26 mouse cellular contexts compared by ENCODE assay signal in the genomic region with DNA sequence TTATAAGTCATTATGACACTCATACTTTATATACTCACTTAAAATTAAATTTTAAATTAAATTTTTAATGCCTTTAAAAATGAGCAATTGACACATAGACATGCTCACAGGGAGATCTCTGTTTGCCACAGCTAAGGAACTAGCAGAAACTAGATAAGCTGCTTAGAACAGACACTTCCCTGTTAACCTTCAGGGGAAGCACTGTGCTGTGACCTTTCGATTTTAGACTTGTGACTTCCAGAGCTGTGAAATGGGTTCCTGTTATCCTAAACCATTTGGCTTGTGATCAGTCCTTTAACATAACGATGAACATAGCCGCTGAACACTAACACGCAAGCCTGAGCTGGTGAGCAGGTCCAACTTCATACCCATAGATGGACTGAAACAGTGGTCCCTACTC.
"Had no signal": no experiment of that assay in that cellular context is flagged by ENCODE, and none has a peak within 500 bp of the region (broad histone marks: within the 10 kb centered on the region; RNA-seq: fewer than 3 reads in every experiment).

No protein-coding gene starts in this region.

- H3K27me3 ChIP-seq: heart, embryonic 12.5 days; hindbrain, embryonic 12.5 days; intestine, embryonic 15.5 days; limb, embryonic 12.5 days; liver, embryonic 12.5 days had no signal

- H3K4me1 ChIP-seq: heart, embryonic 10.5 days; hindbrain, embryonic 10.5 days; hindbrain, embryonic 12.5 days; intestine, embryonic 15.5 days; limb, embryonic 10.5 days; limb, embryonic 12.5 days had no signal

- ATAC-seq: hindbrain, embryonic 16.5 days; inflammation-experienced regulatory T-cells, adult 6 months; intestine, embryonic 15.5 days; intestine, postnatal 0 days; liver, embryonic 12.5 days had no signal

- H3K27ac ChIP-seq: gastrocnemius, adult 2 months; heart, adult 2 months; heart, embryonic 10.5 days; hindbrain, embryonic 10.5 days; hindbrain, embryonic 12.5 days; hindbrain, embryonic 14.5 days; intestine, embryonic 15.5 days; layer of hippocampus, adult 2 months; left cerebral cortex, adult 2 months; limb, embryonic 10.5 days; limb, embryonic 12.5 days; liver, embryonic 12.5 days had no signal

- H3K4me3 ChIP-seq: gastrocnemius, adult 2 months; heart, adult 2 months; heart, embryonic 10.5 days; heart, embryonic 12.5 days; hindbrain, embryonic 10.5 days; hindbrain, embryonic 12.5 days; intestine, embryonic 15.5 days; layer of hippocampus, adult 2 months; left cerebral cortex, adult 2 months; limb, embryonic 10.5 days; limb, embryonic 12.5 days; liver, embryonic 12.5 days had no signal

- H3K36me3 ChIP-seq: heart, embryonic 10.5 days; heart, embryonic 12.5 days; hindbrain, embryonic 10.5 days; hindbrain, embryonic 12.5 days; intestine, embryonic 15.5 days; limb, embryonic 10.5 days; limb, embryonic 12.5 days; liver, embryonic 12.5 days had no signal

- H3K9me3 ChIP-seq: heart, embryonic 10.5 days; heart, embryonic 12.5 days; hindbrain, embryonic 10.5 days; hindbrain, embryonic 12.5 days; intestine, embryonic 15.5 days; limb, embryonic 10.5 days; limb, embryonic 12.5 days; liver, embryonic 12.5 days had no signal

- H3K4me2 ChIP-seq: heart, embryonic 12.5 days; hindbrain, embryonic 12.5 days; hindbrain, embryonic 14.5 days; intestine, embryonic 15.5 days; limb, embryonic 12.5 days; liver, embryonic 12.5 days had no signal

- H3K9ac ChIP-seq: heart, embryonic 12.5 days; hindbrain, embryonic 12.5 days; hindbrain, embryonic 14.5 days; intestine, embryonic 15.5 days; limb, embryonic 12.5 days; liver, embryonic 12.5 days had no signal

- DNase-seq: gastrocnemius, adult 2 months; gastrocnemius, postnatal 10 days; gastrocnemius, postnatal 25 days; heart, adult 2 months; heart, postnatal 10 days; heart, postnatal 4 days; kidney, adult 18-20 months; kidney, adult 8-10 months; kidney, postnatal 10 days; kidney, postnatal 25 days; kidney, postnatal 4 days; liver had no signal
